Mouse (Mus musculus): Measurements from ENCODE around the gene Psmg3. TPM values are rescaled to one million over a fixed set of nuclear protein-coding genes. Genes with fewer than 3 reads are reported as not detected.
A peak's percentile ranks its signal among the peaks of the same experiment; 100 is the strongest.

The Psmg3 gene
- total and polyA plus RNA-seq, 2 experiments from 2014 or later, result 20.4 to 61.0 TPM

- H3K4me2 ChIP-seq (ENCODE audit: low read depth, low read length, poor library complexity, severe bottlenecking), result peak overlapping the region; percentile 99
- no peaks in the 10 kb centered on the region for H3K36me3 ChIP-seq (ENCODE audit: insufficient read depth, low read length)
- peaks cover 3% of the 10 kb centered on the region; the same call in 1 of the 2 replicates for H3K4me1 ChIP-seq (ENCODE audit: insufficient read depth, low read length)
- H3K9me3 ChIP-seq (ENCODE audit: low read length), result no peaks in the 10 kb centered on the region
- H3K9ac ChIP-seq (replicated peaks; ENCODE audit: low read length, poor library complexity, severe bottlenecking), result peak overlapping the region; percentile 65; the same call in 1 of the 2 replicates
- no peak overlapping the region for H3K27ac ChIP-seq (ENCODE audit: low read depth, low read length)
- peak overlapping the region; percentile 70 for H3K4me3 ChIP-seq (ENCODE audit: low read depth, low read length)
- no peak for DNase-seq (ENCODE audit: low spot score)
- WGBS, result 20% methylated on average over 11 of the region's 11 CpGs
- no peak for TF ChIP-seq CTCF (IDR thresholded peaks at IDR 0.05)
- H3K27me3 ChIP-seq (ENCODE audit: insufficient read depth, low read length), result no peaks in the 10 kb centered on the region
- ATAC-seq (ENCODE audit: low FRiP score), result no peak
These were observed 34.4 kb downstream of the Psmg3 start for GRCm38 (mm10) chr5:139792159-139792775.

GRCm38 (mm10) chr5:139791227-139792158, 35.2 kb downstream of the Psmg3 start, which contains the start of gene Mafk:
TSS of gene Mafk (plus strand) at chr5:139791513.
- Histone ChIP-seq H3K36me3 (ENCODE audit: insufficient read depth, low read length) (no peaks in the 10 kb centered on the region), H3K27me3 (ENCODE audit: insufficient read depth, low read length) (no peaks in the 10 kb centered on the region), H3K4me1 (ENCODE audit: insufficient read depth, low read length) (no peaks in the 10 kb centered on the region; the same call in 1 of the 2 replicates), H3K9me3 (ENCODE audit: low read length) (no peaks in the 10 kb centered on the region), H3K9ac (replicated peaks; ENCODE audit: low read length, poor library complexity, severe bottlenecking) (peak within 1 kb of the TSS; percentile 65), H3K27ac (ENCODE audit: low read depth, low read length) (peak within 1 kb of the TSS; percentile 43; the same call in 1 of the 2 replicates), H3K4me2 (ENCODE audit: low read depth, low read length, poor library complexity, severe bottlenecking) (peak within 1 kb of the TSS; percentile 99), H3K4me3 (ENCODE audit: low read depth, low read length) (peak within 1 kb of the TSS; percentile 70)
- 0 out of 2 replicates have a peak, but pooled peaks have one; percentile 5 for TF ChIP-seq CTCF (IDR thresholded peaks at IDR 0.05)
- ATAC-seq (ENCODE audit: low FRiP score) (peak; percentile 80), DNase-seq (ENCODE audit: low spot score) (peak; percentile 85)
- WGBS, result under 1% methylated on average over 84 of the region's 92 CpGs

GRCm38 (mm10) chr5:139789466-139789865, 37.2 kb downstream of the Psmg3 start:
- H3K4me3 ChIP-seq (ENCODE audit: low read depth, low read length), result no peak overlapping the region
- H3K27ac ChIP-seq (ENCODE audit: low read depth, low read length), result no peak overlapping the region
- no peaks in the 10 kb centered on the region for H3K27me3 ChIP-seq (ENCODE audit: insufficient read depth, low read length)
- no peak for TF ChIP-seq CTCF (IDR thresholded peaks at IDR 0.05)
- no peaks in the 10 kb centered on the region for H3K36me3 ChIP-seq (ENCODE audit: insufficient read depth, low read length)
- H3K4me2 ChIP-seq (ENCODE audit: low read depth, low read length, poor library complexity, severe bottlenecking), result no peak overlapping the region
- H3K4me1 ChIP-seq (ENCODE audit: insufficient read depth, low read length), result no peaks in the 10 kb centered on the region; the same call in 1 of the 2 replicates
- 52% methylated on average over 4 of the region's 4 CpGs for WGBS
- H3K9ac ChIP-seq (replicated peaks; ENCODE audit: low read length, poor library complexity, severe bottlenecking), result no peak overlapping the region
- no peaks in the 10 kb centered on the region for H3K9me3 ChIP-seq (ENCODE audit: low read length)
- DNase-seq (ENCODE audit: low spot score), result no peak
- no peak for ATAC-seq (ENCODE audit: low FRiP score)

DNA sequence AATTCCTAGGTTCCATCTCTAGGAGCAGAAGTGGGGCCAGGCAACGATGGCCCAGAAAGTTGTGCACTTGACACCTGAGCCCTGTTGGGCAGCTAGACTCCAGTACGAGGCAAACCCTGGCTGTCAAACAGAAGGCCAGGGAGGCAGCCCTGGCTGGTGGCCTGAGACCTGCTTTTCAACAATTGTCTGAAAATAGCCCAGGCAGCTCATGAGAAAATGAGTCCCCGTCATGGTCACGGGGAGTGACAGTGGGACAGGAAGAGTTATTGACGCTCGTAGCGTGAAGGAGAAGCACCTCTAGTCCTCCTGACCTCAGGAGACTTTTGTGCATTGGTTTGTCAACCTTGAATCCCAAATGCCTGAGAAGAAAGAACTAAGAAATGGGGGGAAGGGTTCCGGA, 45.3 kb downstream of the Psmg3 start:
- no peaks in the 10 kb centered on the region for H3K4me1 ChIP-seq (ENCODE audit: insufficient read depth, low read length)
- no peak for ATAC-seq (ENCODE audit: low FRiP score)
- no peaks in the 10 kb centered on the region for H3K36me3 ChIP-seq (ENCODE audit: insufficient read depth, low read length)
- 87% methylated on average over 8 of the region's 8 CpGs for WGBS
- no peak overlapping the region for H3K4me3 ChIP-seq (ENCODE audit: low read depth, low read length)
- no peaks in the 10 kb centered on the region for H3K9me3 ChIP-seq (ENCODE audit: low read length)
- H3K27ac ChIP-seq (ENCODE audit: low read depth, low read length), result no peak overlapping the region
- no peaks in the 10 kb centered on the region for H3K27me3 ChIP-seq (ENCODE audit: insufficient read depth, low read length)
- no peak overlapping the region for H3K9ac ChIP-seq (replicated peaks; ENCODE audit: low read length, poor library complexity, severe bottlenecking)
- no peak for TF ChIP-seq CTCF (IDR thresholded peaks at IDR 0.05)
- no peak overlapping the region for H3K4me2 ChIP-seq (ENCODE audit: low read depth, low read length, poor library complexity, severe bottlenecking)
- no peak for DNase-seq (ENCODE audit: low spot score)

GRCm38 (mm10) chr5:139776966-139777365, 49.7 kb downstream of the Psmg3 start:
- no peak for TF ChIP-seq CTCF (IDR thresholded peaks at IDR 0.05)
- Histone ChIP-seq H3K9ac (replicated peaks; ENCODE audit: low read length, poor library complexity, severe bottlenecking) (no peak overlapping the region), H3K4me3 (ENCODE audit: low read depth, low read length) (no peak overlapping the region), H3K36me3 (ENCODE audit: insufficient read depth, low read length) (peaks cover 16% of the 10 kb centered on the region), H3K9me3 (ENCODE audit: low read length) (no peaks in the 10 kb centered on the region), H3K27me3 (ENCODE audit: insufficient read depth, low read length) (no peaks in the 10 kb centered on the region), H3K27ac (ENCODE audit: low read depth, low read length) (no peak overlapping the region), H3K4me1 (ENCODE audit: insufficient read depth, low read length) (peaks cover 4% of the 10 kb centered on the region; the same call in 1 of the 2 replicates), H3K4me2 (ENCODE audit: low read depth, low read length, poor library complexity, severe bottlenecking) (no peak overlapping the region)
- DNase-seq (ENCODE audit: low spot score) (no peak), ATAC-seq (ENCODE audit: low FRiP score) (no peak)
- WGBS, result 73% methylated on average over 5 of the region's 5 CpGs

All from midbrain, postnatal 0 days (tissue).